Comparison of ENCODE assay signal across 8 mouse cellular contexts in the genomic region with DNA sequence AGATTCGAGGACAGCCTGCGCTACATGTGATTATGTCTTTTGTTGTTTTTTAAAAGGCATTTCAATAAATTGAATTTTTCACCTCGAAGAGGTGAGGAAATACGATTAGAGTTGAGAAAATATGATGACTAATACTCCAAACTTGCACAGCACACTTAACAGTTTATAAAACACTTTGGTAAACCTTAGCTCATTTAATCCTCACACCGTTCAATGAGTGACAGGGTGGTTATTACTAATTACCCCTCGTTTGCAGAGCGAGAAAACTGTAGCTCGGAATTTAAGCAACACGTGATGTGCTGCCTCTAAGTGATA. TPM values are rescaled to one million over a fixed set of nuclear protein-coding genes. Genes with fewer than 3 reads are reported as not detected.
DNase-seq lines count a peak whose midpoint lies in the region; ATAC-seq and TF ChIP-seq lines count a peak whose summit lies in the region.

No protein-coding gene starts in this region.

- TF ChIP-seq POLR2A in kidney, adult 2 months (IDR thresholded peaks at IDR 0.05; ENCODE audit: low read depth, low read length) = no peak

- H3K36me3 ChIP-seq in kidney, adult 2 months (ENCODE audit: control insufficient read depth, insufficient read depth, low read length) = no peaks in the 10 kb centered on the region; the same call in 1 of the 2 replicates
- peaks cover 11% of the 10 kb centered on the region for H3K36me3 ChIP-seq in hindbrain, embryonic 16.5 days (ENCODE audit: control insufficient read depth, insufficient read depth, low read length)
- peaks cover 27% of the 10 kb centered on the region for H3K36me3 ChIP-seq in midbrain, embryonic 14.5 days (ENCODE audit: control insufficient read depth, insufficient read depth, low read length)

- H3K9me3 ChIP-seq in hindbrain, embryonic 16.5 days (ENCODE audit: control insufficient read depth, low read length) = no peaks in the 10 kb centered on the region
- H3K9me3 ChIP-seq in midbrain, embryonic 14.5 days (ENCODE audit: control insufficient read depth, low read length) = no peaks in the 10 kb centered on the region

- H3K9ac ChIP-seq in hindbrain, embryonic 16.5 days (ENCODE audit: low read depth, low read length) = peak overlapping the region; percentile 47; the same call in 1 of the 2 replicates
- H3K9ac ChIP-seq in midbrain, embryonic 14.5 days (replicated peaks; ENCODE audit: low read length) = no peak overlapping the region

- no peak for TF ChIP-seq CTCF in kidney, adult 2 months (conservative IDR thresholded peaks at IDR 0.05; ENCODE audit: insufficient read depth, insufficient read length, low read depth, low read length)

- H3K4me2 ChIP-seq in hindbrain, embryonic 16.5 days (ENCODE audit: low read length) = peak overlapping the region; percentile 46
- peak overlapping the region; percentile 33; the same call in 1 of the 2 replicates for H3K4me2 ChIP-seq in midbrain, embryonic 14.5 days (ENCODE audit: low read length)

- no peak for ATAC-seq in hindbrain, embryonic 16.5 days
- ATAC-seq in midbrain, embryonic 14.5 days (ENCODE audit: low FRiP score, low TSS enrichment) = no peak

- 39% methylated on average over 9 of the region's 9 CpGs for WGBS in kidney, adult 2 months
- WGBS in hindbrain, embryonic 16.5 days = 41% methylated on average over 9 of the region's 9 CpGs
- 43% methylated on average over 9 of the region's 9 CpGs for WGBS in midbrain, embryonic 14.5 days

- 0 out of 2 replicates have a peak overlapping the region, but pooled peaks have one; percentile 7 for H3K4me3 ChIP-seq in kidney, adult 2 months (ENCODE audit: insufficient read depth, low read depth, low read length)
- H3K4me3 ChIP-seq in brown adipose tissue, adult 24 weeks (ENCODE audit: insufficient read depth, low read depth, low read length) = peak overlapping the region; percentile 24
- peak overlapping the region; percentile 90 for H3K4me3 ChIP-seq in hindbrain, embryonic 16.5 days (ENCODE audit: low read length)
- peak overlapping the region; percentile 91; the same call in 1 of the 2 replicates for H3K4me3 ChIP-seq in midbrain, embryonic 14.5 days (replicated peaks; ENCODE audit: low read depth, low read length)

- DNase-seq in kidney, adult 2 months = no peak
- DNase-seq in kidney, postnatal 10 days = no peak
- DNase-seq in midbrain, embryonic 14.5 days = no peak
- no peak for DNase-seq in embryo, embryonic 9.5 days (ENCODE audit: extremely low spot score)
- no peak for DNase-seq in gastrocnemius, postnatal 25 days
- DNase-seq in adipocyte (ENCODE audit: low spot score) = no peak

- peak overlapping the region; percentile 28; the same call in 1 of the 2 replicates for H3K27ac ChIP-seq in kidney, adult 2 months (ENCODE audit: insufficient read depth, low read depth, low read length)
- H3K27ac ChIP-seq in brown adipose tissue, adult 24 weeks (replicated peaks; ENCODE audit: low read depth, low read length) = peak overlapping the region; percentile 50
- 0 out of 2 replicates have a peak overlapping the region, but pooled peaks have one; percentile 6 for H3K27ac ChIP-seq in hindbrain, embryonic 16.5 days (ENCODE audit: low read depth, low read length)
- no peak overlapping the region for H3K27ac ChIP-seq in midbrain, embryonic 14.5 days (replicated peaks; ENCODE audit: low read depth, low read length)

- no peaks in the 10 kb centered on the region for H3K4me1 ChIP-seq in kidney, adult 2 months (ENCODE audit: control insufficient read depth, insufficient read depth, low read length)
- H3K4me1 ChIP-seq in brown adipose tissue, adult 24 weeks (ENCODE audit: control insufficient read depth, insufficient read depth, insufficient read length, low read length) = peaks cover 5% of the 10 kb centered on the region; the same call in 1 of the 2 replicates
- peaks cover 12% of the 10 kb centered on the region for H3K4me1 ChIP-seq in hindbrain, embryonic 16.5 days (ENCODE audit: control insufficient read depth, insufficient read depth, low read depth, low read length)
- peaks cover 12% of the 10 kb centered on the region for H3K4me1 ChIP-seq in midbrain, embryonic 14.5 days (ENCODE audit: control insufficient read depth, insufficient read depth, low read length)

- H3K27me3 ChIP-seq in kidney, adult 2 months (replicated peaks; ENCODE audit: control insufficient read depth, insufficient read depth, low read length) = no peaks in the 10 kb centered on the region
- no peaks in the 10 kb centered on the region for H3K27me3 ChIP-seq in hindbrain, embryonic 16.5 days (replicated peaks; ENCODE audit: control insufficient read depth, insufficient read depth, low read length)
- H3K27me3 ChIP-seq in midbrain, embryonic 14.5 days (ENCODE audit: control insufficient read depth, insufficient read depth, low read length) = no peaks in the 10 kb centered on the region

RNA-seq across cellular contexts. Expression of a gene that starts 0.5 kb away (rescaled TPM):
- polyA plus RNA-seq in kidney, adult 2 months (2012; rRNA removed) = 63.6 and 70.6 TPM in 2 replicates
- 36.4 and 42.8 TPM in 2 replicates for polyA plus RNA-seq in brown adipose tissue, adult 24 weeks (2012; ENCODE audit: insufficient read depth, insufficient read length, missing spikeins)
- polyA plus RNA-seq in hindbrain, embryonic 16.5 days (2015; fragmentation: Nextera tagmentation; extraction: Ambion mirVana) = 142 and 147 TPM in 2 replicates
- polyA plus RNA-seq in midbrain, embryonic 14.5 days (2014; fragmentation: Nextera tagmentation; extraction: Ambion mirVana) = 158 and 167 TPM in 2 replicates
- 10 to 100 TPM; 38.8 to 40.7 TPM for total RNA-seq in gastrocnemius, postnatal 25 days (2021)

RNA-seq across cellular contexts. Expression of a gene that starts 29.9 kb away (rescaled TPM):
- polyA plus RNA-seq in kidney, adult 2 months (2012; rRNA removed) = 43.0 and 66.4 TPM in 2 replicates
- 83.2 and 94.8 TPM in 2 replicates for polyA plus RNA-seq in brown adipose tissue, adult 24 weeks (2012; ENCODE audit: insufficient read depth, insufficient read length, missing spikeins)
- 222 and 250 TPM in 2 replicates for polyA plus RNA-seq in hindbrain, embryonic 16.5 days (2015; fragmentation: Nextera tagmentation; extraction: Ambion mirVana)
- 138 and 161 TPM in 2 replicates for polyA plus RNA-seq in midbrain, embryonic 14.5 days (2014; fragmentation: Nextera tagmentation; extraction: Ambion mirVana)
- total RNA-seq in gastrocnemius, postnatal 25 days (2021) = 100 to 1,000 TPM; 176 to 216 TPM

RNA-seq across cellular contexts. Expression of a gene that starts 47.1 kb away (rescaled TPM):
- 20.8 and 22.7 TPM in 2 replicates for polyA plus RNA-seq in kidney, adult 2 months (2012; rRNA removed)
- polyA plus RNA-seq in brown adipose tissue, adult 24 weeks (2012; ENCODE audit: insufficient read depth, insufficient read length, missing spikeins) = 11.0 and 14.8 TPM in 2 replicates
- 3.0 and 3.1 TPM in 2 replicates for polyA plus RNA-seq in hindbrain, embryonic 16.5 days (2015; fragmentation: Nextera tagmentation; extraction: Ambion mirVana)
- polyA plus RNA-seq in midbrain, embryonic 14.5 days (2014; fragmentation: Nextera tagmentation; extraction: Ambion mirVana) = 2.4 and 2.5 TPM in 2 replicates
- total RNA-seq in gastrocnemius, postnatal 25 days (2021) = 1 to 10 TPM; 4.2 to 4.5 TPM

Comparison
In these comparisons a context has a peak if more than half of its experiments do, and no peak if none do; other contexts are left out.
1. H3K4me3 ChIP-seq: peak in every context shown above with its lines; median percentile 91 in midbrain, embryonic 14.5 days; 90 in hindbrain, embryonic 16.5 days; 24 in brown adipose tissue, adult 24 weeks; 7 in kidney, adult 2 months.